Mouse (Mus musculus): ENCODE results near the gene Pakap.

DNA sequence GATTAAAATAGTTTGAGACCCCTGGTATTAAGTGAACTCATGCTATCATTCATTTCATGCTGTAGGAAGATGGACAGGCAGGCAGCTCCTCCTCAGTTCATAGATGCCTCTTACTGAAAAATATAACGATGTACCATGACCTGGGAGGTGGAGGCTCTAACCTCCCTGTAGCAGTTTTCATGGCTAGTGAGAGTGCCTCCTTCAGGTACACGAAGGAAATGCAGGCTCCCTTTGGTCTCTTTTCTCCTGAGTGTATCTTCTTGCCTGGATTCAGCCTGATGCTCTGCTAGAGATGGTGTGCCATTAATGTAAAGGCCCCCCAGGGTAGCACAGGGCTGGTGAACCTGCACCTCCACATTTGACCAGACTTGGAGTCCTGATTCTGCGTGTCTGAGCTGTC, 88.9 kb downstream of the Pakap start:
- TF ChIP-seq CTCF (IDR thresholded peaks at IDR 0.05; ENCODE audit: low read depth) (no peak), EP300 (IDR thresholded peaks at IDR 0.05; ENCODE audit: low read depth) (no peak)

Measured in liver, embryonic 14.5 days (tissue).